21 mouse cellular contexts compared by ENCODE assay signal in genomic region chr2:70318861-70319555, GRCm38 (mm10).
A peak's percentile ranks its signal among the peaks of the same experiment; 100 is the strongest.
DNase-seq lines count a peak whose midpoint lies in the region; ATAC-seq lines count a peak whose summit lies in the region.
"Had no signal": no experiment of that assay in that cellular context is flagged by ENCODE, and none has a peak within 500 bp of the region (broad histone marks: within the 10 kb centered on the region; RNA-seq: fewer than 3 reads in every experiment).

No protein-coding gene starts in this region.

- DNase-seq in cerebellum, postnatal 10 days: peak; percentile 62 to 81
- no peak for DNase-seq in cerebellum, adult 8-10 months
- DNase-seq in frontal cortex, postnatal 14 days (ENCODE audit: low spot score in 2 of 2): no peak
- no peak for DNase-seq in heart, postnatal 25 days (ENCODE audit: low spot score)
- DNase-seq in midbrain, embryonic 11.5 days (ENCODE audit: low spot score, missing footprints): peak; percentile 84
- DNase-seq in midbrain, embryonic 14.5 days: no peak
- DNase-seq: adrenal gland, postnatal 10 days; B cell, adult 2 months; cerebellum, adult 9-10 months; forebrain, postnatal 0 days; gastrocnemius, postnatal 36 days; heart, adult 18-20 months; kidney, adult 11 months; kidney, adult 9 months had no signal

- H3K4me1 ChIP-seq in heart, embryonic 14.5 days (ENCODE audit: control insufficient read depth in 2 of 2, insufficient read depth in 2 of 2, low read length in 2 of 2): peaks cover 28 to 37% of the 10 kb centered on the region in 2 experiments
- peaks cover 6% of the 10 kb centered on the region for H3K4me1 ChIP-seq in midbrain, embryonic 11.5 days (ENCODE audit: control insufficient read depth, insufficient read depth, low read length)
- H3K4me1 ChIP-seq in midbrain, embryonic 14.5 days (ENCODE audit: control insufficient read depth, insufficient read depth, low read length): peaks cover 5% of the 10 kb centered on the region

- no peak overlapping the region for H3K27ac ChIP-seq in heart, embryonic 14.5 days (replicated peaks in 1 of 2; ENCODE audit: control insufficient read depth in 1 of 2, insufficient read depth in 1 of 2, low read depth in 2 of 2, low read length in 2 of 2)
- H3K27ac ChIP-seq in midbrain, embryonic 11.5 days (ENCODE audit: low read depth, low read length): no peak overlapping the region
- H3K27ac ChIP-seq in midbrain, embryonic 14.5 days (replicated peaks; ENCODE audit: low read depth, low read length): no peak overlapping the region
- H3K27ac ChIP-seq: embryonic facial prominence, embryonic 10.5 days; heart, embryonic 15.5 days; hindbrain, embryonic 13.5 days; hindbrain, postnatal 0 days had no signal

- no peaks in the 10 kb centered on the region for H3K9me3 ChIP-seq in heart, embryonic 14.5 days (ENCODE audit: control insufficient read depth, low read length)
- no peaks in the 10 kb centered on the region for H3K9me3 ChIP-seq in midbrain, embryonic 11.5 days (ENCODE audit: control insufficient read depth, low read length)
- H3K9me3 ChIP-seq in midbrain, embryonic 14.5 days (ENCODE audit: control insufficient read depth, low read length): no peaks in the 10 kb centered on the region
- H3K9me3 ChIP-seq: embryonic facial prominence, embryonic 10.5 days; heart, embryonic 15.5 days; hindbrain, embryonic 13.5 days had no signal

- ATAC-seq in frontal cortex, adult (ENCODE audit: low TSS enrichment): 0 out of 2 replicates have a peak, but pooled peaks have one; percentile 13
- no peak for ATAC-seq in heart, embryonic 14.5 days (ENCODE audit: insufficient number of reproducible peaks, insufficient read depth, low FRiP score, low read depth)
- ATAC-seq in midbrain, embryonic 11.5 days (ENCODE audit: low FRiP score): no peak
- ATAC-seq in midbrain, embryonic 14.5 days (ENCODE audit: low FRiP score, low TSS enrichment): no peak
- ATAC-seq: CD4-positive, CD25-positive, alpha-beta regulatory T cell, adult 4 months; forebrain, postnatal 0 days; hindbrain, postnatal 0 days had no signal

- WGBS in heart, embryonic 14.5 days: 39% methylated on average over 5 of the region's 5 CpGs
- 59% methylated on average over 5 of the region's 5 CpGs for WGBS in midbrain, embryonic 11.5 days
- 68% methylated on average over 5 of the region's 5 CpGs for WGBS in midbrain, embryonic 14.5 days

- intact Hi-C loops in heart, postnatal 25 days (cut with DNase I): no loop called here

- peak overlapping the region; percentile 43; the same call in 1 of the 2 replicates for H3K4me2 ChIP-seq in heart, embryonic 14.5 days (ENCODE audit: low read length)
- no peak overlapping the region for H3K4me2 ChIP-seq in midbrain, embryonic 11.5 days
- H3K4me2 ChIP-seq in midbrain, embryonic 14.5 days (ENCODE audit: low read length): no peak overlapping the region
- H3K4me2 ChIP-seq: hindbrain, embryonic 13.5 days had no signal

- no peaks in the 10 kb centered on the region for H3K27me3 ChIP-seq in heart, embryonic 14.5 days (ENCODE audit: control insufficient read depth, insufficient read depth, low read length)
- H3K27me3 ChIP-seq in midbrain, embryonic 11.5 days (ENCODE audit: control insufficient read depth, insufficient read depth, low read length): no peaks in the 10 kb centered on the region
- no peaks in the 10 kb centered on the region for H3K27me3 ChIP-seq in midbrain, embryonic 14.5 days (ENCODE audit: control insufficient read depth, insufficient read depth, low read length)
- H3K27me3 ChIP-seq: hindbrain, embryonic 13.5 days had no signal

- no peak overlapping the region for H3K9ac ChIP-seq in heart, embryonic 14.5 days (ENCODE audit: low read length)
- H3K9ac ChIP-seq in midbrain, embryonic 11.5 days (ENCODE audit: low read length): no peak overlapping the region
- no peak overlapping the region for H3K9ac ChIP-seq in midbrain, embryonic 14.5 days (replicated peaks; ENCODE audit: low read length)
- H3K9ac ChIP-seq: forebrain, postnatal 0 days; hindbrain, embryonic 13.5 days had no signal

- H3K4me3 ChIP-seq in heart, embryonic 14.5 days (ENCODE audit: control insufficient read depth in 1 of 2, insufficient read depth in 1 of 2, low read depth in 1 of 2, low read length in 2 of 2): no peak overlapping the region
- H3K4me3 ChIP-seq in midbrain, embryonic 11.5 days (ENCODE audit: low read depth, low read length): no peak overlapping the region
- no peak overlapping the region for H3K4me3 ChIP-seq in midbrain, embryonic 14.5 days (replicated peaks; ENCODE audit: low read depth, low read length)
- H3K4me3 ChIP-seq: embryonic facial prominence, embryonic 10.5 days; heart, embryonic 15.5 days; hindbrain, embryonic 13.5 days had no signal

- no peaks in the 10 kb centered on the region for H3K36me3 ChIP-seq in heart, embryonic 14.5 days (ENCODE audit: control insufficient read depth, insufficient read depth, low read length)
- no peaks in the 10 kb centered on the region for H3K36me3 ChIP-seq in midbrain, embryonic 11.5 days (ENCODE audit: control insufficient read depth, insufficient read depth, low read length)
- H3K36me3 ChIP-seq in midbrain, embryonic 14.5 days (ENCODE audit: control insufficient read depth, insufficient read depth, low read length): no peaks in the 10 kb centered on the region
- H3K36me3 ChIP-seq: embryonic facial prominence, embryonic 10.5 days; heart, embryonic 15.5 days; hindbrain, embryonic 13.5 days had no signal

Comparison
In these comparisons a context has a peak if more than half of its experiments do, and no peak if none do; other contexts are left out.
1. DNase-seq: peak in cerebellum, postnatal 10 days (2 of 2) and midbrain, embryonic 11.5 days (single experiment); none in cerebellum, adult 8-10 months (single experiment), frontal cortex, postnatal 14 days (0 of 2), heart, postnatal 25 days (single experiment) and midbrain, embryonic 14.5 days (single experiment).